Mouse (Mus musculus) right cerebral cortex, adult 2 months (tissue): ENCODE data around the gene Ppl.

Source experiments
- DNase-seq, 2 experiments: peaks; one replicate each; pipeline ENCODE4 v3.0.0; 2021 to 2022; ENCODE audit warnings: low spot score in 2 of 2

Ppl gene

GRCm38 (mm10) chr16:5132401-5132801, at the start of gene Ppl:
Gene Ppl (minus strand): TSS chr16:5132421.
- no peak for DNase-seq

DNA sequence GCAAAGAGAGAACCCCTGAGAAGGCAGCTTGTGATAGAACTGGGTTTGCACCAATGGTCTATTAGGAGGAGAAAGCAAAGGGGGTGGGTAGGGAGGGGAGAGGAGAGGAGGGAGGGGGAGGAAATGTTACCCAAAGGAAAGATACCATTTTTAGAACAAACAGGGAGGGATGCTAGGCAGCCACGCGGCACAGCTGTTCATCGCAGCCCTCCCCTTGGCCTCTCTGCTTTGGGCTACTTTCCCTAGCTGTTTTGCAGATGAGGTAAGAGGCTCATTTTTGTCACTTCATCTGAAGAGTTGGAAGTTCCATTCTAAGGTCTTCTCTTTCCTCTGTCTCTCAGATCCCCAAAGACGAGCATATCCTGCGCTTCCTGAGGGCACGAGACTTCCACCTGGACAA, 40.4 kb upstream of the Ppl start:
- DNase-seq = no peak

GRCm38 (mm10) chr16:5168829-5169228, 36.6 kb upstream of the Ppl start:
- no peak for DNase-seq

DNA sequence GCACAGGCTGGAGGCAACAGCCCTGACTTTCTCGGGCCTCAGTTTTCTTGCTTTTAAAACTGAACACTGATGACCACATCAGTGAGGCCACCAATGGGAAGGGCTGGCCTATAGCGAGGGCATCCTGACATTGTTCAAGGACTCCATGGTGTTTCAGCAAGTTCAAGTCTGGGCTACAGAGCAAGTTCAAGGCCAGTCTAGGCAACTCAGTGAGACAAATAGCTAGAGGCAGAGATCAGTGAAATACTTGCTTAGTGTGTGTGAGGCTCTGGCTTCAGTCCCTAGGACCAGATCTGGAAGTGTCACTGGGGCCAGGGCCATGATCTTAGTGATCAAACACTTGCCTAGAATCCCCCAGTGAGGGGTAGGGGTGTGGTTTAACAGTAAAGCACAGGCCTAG, 35.8 kb upstream of the Ppl start:
- no peak for DNase-seq

- no peak for DNase-seq
Measured at GRCm38 (mm10) chr16:5164327-5164726, 32.1 kb upstream of the Ppl start.

- peak in 1 of 2 experiments; percentile 23 for DNase-seq
Measured at GRCm38 (mm10) chr16:5159248-5159647, 27.0 kb upstream of the Ppl start.

DNA sequence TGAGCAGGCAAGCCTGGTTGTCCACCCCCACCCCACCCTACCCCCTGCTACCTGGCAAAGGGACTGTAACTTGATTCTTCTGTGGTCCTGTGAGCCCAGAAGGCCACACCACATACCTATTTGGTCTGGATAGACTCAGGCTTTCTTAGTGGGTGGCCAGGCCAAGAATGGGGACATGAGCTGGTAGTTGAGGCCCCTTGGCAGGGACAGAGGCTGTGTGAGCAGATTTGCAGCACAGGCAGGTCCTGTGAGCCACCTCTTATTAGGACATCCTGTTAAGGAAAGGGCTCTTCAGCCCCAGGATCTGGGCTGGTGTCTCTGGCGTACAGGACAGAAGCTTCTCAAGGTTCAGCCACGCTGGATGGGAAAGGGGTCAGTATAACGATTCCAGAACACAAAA, 24.9 kb upstream of the Ppl start:
- no peak for DNase-seq

GRCm38 (mm10) chr16:5156495-5156894, 24.3 kb upstream of the Ppl start:
- no peak for DNase-seq

- DNase-seq = no peak
Measured at GRCm38 (mm10) chr16:5155014-5155413, 22.8 kb upstream of the Ppl start.

DNA sequence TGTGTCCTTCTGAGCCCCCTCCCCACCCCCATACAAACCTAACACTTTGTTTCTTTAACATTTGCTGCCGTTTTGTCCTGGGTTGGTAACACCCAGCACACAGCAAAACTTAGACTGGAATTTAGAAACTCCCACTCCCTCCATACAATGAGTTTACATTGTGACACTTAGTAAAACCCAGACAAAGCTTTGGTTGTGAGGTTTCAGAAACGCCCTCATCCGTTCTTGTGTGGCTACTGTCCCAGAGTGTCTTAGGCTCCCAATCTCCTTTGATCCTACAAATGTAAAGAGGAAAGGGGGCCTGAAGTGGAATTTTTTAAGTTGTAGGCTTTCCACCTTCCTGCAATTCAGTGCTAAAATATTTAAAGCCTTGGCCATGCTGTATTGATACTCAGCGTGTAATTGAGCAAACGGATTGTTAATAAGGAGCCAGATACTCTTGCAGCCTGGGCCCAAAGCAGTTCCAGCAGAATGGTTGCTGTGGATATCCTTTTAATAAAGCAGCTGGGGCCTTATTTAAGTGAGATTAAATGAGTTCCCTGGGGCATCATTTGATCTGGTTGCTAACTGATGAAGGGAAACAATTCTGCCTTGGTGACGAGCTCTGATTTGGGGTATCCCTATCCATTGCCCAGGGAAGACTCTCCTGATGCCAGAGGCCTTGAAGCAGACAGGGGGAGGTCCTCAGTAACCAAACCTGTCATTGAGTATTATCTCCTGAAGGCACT, 21.2 kb upstream of the Ppl start:
- no peak for DNase-seq

GRCm38 (mm10) chr16:5150544-5150943, 18.3 kb upstream of the Ppl start:
- DNase-seq = no peak

DNA sequence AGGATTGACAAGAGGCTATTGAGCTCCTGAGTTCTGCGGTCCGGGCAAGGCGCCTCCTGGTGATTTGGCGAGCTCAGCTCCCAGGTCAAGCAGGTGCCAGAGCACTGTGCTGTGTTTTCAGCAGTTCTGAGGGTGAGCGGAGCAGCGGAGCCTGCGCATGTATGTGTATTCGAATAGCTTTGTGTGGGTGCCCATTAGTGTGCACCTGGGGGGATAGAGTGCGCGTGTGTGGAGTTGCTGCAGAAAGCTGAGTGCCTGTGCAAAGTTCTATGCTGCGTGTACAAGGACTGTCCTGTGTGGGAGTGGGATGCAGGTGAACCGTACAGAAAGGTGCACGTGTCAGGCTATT, 14.8 kb upstream of the Ppl start, which contains the start of gene Sec14l5:
Gene Sec14l5 (plus strand): TSS at position 73 of the 349 bp plus-strand sequence.
- peak; percentile 22 to 46 for DNase-seq

GRCm38 (mm10) chr16:5146367-5147036, 14.3 kb upstream of the Ppl start:
- peak in 1 of 2 experiments; percentile 39 for DNase-seq

DNA sequence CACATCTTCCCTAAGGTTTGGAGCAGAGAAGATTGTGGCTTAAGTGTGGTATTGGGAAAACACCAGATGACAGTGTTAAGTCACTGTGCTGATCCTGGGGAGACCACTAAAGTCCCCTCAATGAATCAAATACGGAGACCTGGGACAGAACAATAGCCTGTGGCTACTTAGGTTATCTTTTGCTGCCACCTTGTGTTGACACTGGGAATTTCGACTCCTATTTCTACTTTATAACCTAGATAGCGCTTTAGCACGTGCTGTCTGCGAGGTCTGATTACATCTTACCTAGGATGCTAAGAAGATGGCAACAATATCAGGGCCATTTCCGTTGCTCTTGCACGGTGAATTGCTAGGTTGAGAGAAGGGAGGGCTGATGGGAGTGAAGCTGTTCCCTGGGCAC, 13.3 kb upstream of the Ppl start:
- DNase-seq = peak; percentile 84 to 88

- no peak for DNase-seq
Measured at GRCm38 (mm10) chr16:5139741-5140140, 7.5 kb upstream of the Ppl start.

DNA sequence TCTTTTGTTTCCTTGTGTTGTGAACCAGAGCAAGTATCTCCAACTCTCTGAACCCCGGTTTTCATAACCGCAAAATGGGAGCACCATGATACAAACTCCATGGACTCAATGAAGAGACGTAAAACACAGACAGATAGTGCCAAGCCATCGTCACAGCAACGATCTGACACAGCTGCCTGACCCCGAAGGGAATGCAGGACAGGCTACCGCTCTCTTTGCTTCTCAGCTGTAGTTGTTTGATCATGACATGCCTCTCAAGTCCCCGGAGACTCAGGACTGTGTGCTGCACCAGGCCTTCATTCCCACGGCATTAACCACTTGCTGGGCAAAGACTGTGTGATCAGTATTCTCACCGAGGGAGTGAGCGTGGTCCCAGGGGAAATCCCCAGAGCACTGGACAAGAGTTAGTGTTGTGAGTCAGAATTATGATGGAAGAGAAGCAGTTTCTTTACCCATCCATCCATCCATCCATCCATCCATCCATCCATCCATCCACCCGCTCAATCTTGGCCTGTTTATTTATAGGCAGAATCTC, 4.9 kb upstream of the Ppl start:
- no peak for DNase-seq

DNA sequence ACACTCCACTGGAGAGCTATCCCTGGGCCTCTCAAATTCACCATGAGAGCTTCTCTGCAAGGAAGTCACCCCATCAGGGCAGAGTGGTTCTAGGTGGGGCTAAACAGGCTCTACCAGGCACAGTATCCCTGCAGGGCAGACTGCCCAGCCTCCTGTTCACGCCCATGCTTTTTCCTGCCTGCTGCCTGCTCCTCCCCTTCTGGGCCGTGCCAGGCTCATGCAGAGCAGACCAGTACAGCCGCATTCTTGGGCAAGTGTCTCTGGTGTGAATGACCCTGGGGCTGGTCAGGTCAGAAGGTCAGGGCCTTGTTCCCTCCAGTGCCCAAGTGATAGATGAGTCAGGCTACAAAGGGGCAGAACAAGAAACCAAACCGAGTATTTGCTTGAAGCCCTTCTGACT, 4.3 kb upstream of the Ppl start:
- DNase-seq = no peak

DNA sequence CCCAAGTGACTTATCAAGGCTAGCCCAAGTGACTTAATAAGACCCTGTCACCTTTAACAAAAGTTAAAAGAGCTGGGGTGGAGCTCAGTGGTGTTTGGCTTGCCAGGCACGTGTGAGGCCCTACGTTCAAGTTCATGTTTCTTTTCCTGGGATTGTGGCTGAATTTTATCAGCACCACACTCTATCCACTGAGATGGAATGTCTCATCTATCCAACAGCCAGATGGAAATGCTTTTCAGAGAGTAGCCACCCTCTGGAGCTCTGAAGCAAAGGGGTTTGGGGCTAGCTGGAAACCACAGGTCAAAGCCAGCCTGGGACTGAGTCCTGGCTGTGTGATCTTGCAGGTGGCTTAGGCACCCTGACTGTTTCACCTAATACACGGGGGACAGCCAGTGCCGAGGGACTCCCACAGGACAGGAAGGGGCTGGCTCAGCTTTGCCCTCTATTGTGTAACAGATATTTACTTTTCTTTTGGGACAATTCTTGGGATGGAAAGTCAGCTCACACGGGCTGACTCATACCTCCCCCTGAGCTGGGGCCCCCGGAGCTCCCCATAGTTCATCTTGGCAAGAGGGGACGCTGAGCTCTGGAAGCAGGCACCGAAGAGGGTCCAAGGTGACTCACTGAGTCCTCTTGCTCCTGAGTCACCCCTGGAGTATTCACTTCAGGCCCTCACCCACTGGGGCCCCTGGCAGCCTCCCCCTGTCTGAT, 3.5 kb upstream of the Ppl start:
- DNase-seq = no peak

DNA sequence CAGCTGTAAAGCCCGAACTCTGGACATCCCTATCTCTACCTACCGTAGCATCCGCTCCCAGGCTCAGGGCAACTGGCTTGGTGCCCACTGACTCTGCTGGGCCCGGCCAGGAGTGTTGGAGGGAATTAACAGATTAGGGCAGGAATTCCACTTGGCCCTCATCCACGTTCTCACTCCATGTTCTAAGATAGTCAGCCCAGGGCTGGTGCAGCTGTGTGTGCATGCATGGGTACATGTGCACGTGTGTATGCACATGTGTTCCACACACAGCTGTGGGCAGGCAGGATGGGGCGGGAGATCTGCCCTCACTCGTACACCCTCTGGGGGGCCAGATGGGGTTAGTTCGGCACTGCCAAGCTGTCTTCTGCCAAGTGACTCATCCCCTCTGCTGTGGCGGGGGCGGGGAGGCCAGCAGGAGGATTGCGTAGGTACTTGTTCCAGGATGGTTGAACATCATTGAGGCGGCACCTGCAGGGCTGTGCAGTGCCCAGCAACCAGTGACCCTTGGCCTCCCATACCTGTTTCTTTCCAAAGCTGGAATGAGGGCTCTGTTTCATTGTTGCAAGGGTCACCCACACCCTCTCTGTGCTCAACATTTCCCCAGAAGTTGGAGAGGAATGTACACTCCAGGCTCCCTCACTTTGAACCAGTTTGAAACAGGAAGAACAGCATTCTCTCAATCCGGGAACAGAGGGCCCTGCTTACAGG, 2.6 kb upstream of the Ppl start:
- peak; percentile 40 to 43 for DNase-seq

DNA sequence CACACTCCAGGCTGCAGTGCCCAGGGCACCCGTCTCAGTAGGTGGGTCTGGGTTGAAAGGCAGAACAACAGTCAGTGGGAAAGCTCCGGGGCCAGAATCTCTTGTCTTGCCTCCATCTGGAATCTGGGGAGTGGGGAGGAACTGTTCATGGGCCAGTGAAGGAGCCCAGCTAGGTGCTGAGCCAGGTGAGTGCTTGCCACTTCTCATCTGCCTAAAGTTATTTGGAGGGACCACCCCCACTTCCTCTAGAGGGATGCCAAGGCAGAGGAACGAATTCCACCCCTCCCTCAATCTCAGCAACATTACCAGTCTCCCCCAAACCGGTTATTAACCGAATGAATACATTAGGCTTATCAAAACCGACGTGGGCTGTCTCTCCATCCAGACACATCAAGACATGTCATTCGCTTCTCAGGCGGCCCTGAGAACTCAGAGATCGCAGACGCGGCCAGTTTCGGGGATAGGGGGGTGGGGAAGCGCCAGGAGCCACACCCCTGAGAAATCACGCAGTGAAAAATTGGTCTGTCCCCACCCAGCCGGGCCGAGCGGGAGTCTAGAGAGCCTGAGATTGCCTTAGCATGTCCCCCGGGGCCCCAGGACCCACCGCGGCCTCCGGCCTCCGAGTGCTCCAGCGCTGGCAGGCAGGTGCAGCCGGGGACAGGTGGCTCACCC, 834 bp downstream of the Ppl start:
- no peak for DNase-seq

GRCm38 (mm10) chr16:5130766-5131165, 1.5 kb downstream of the Ppl start:
- DNase-seq = no peak
